Mouse (Mus musculus) bone marrow, adult 2 months (tissue): ENCODE data around the gene Tent5b.

Experiments
- CTCF ChIP-seq: fragments of 200-500 bp; IDR thresholded peaks from 2 replicates; pipeline ENCODE4 v1.5.1; 2011; ENCODE audit warnings: low read length, control low read depth; ENCODE audit not compliant: control insufficient read depth, insufficient read depth
- POLR2A ChIP-seq: fragments of 200-500 bp; IDR thresholded peaks from 2 replicates; pipeline ENCODE4 v1.6.1; 2011; ENCODE audit warnings: low read depth, mild to moderate bottlenecking, control low read depth, low read length, borderline replicate concordance; ENCODE audit not compliant: control insufficient read depth

DNA sequence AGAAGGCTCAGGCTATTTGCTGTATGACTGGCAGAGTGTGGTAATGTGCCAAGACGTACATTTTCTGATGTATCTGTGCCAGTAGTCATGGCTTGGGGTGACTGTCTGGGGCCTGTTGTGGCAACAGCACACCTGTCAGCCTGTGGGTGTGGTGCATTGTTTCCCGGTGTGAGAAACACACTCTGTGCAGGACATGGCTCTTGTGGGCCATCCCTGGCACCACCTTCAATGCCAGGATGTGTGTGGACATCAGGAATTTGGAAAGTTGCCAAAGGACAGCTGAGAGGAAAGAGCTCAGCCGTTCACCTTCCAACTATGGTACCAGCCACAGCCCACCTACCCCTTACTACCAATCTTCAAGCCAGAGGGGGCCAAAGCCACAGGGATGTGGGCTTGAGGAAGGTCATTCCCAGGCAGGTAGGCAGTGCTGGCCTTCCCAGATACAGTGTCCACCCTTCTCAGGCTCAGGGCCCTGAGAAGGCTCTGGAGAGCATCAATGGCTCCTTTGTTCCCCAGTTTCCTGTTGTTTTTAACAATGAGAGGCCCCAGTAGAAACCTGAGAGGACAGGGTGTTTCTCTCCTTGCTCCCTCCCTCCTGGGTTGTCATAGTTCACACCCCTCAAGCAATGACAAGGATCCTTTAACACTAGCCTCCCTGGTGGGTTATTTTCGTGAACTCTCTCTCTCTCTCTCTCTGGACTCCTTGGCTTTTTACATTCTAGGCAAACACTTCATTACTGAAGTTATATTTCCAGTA is 9.7 kb downstream of the Tent5b start:
- TF ChIP-seq CTCF, result no peak
- TF ChIP-seq POLR2A, result no peak
